Mouse (Mus musculus) T-helper 1 cell (primary cell): ENCODE data around the gene Hk2.
"Not testable (repeated sequence)": the region's sequence is repeated elsewhere in the genome, so short reads cannot be mapped to it uniquely, and the experiment has no call there.

Source experiments
- in situ Hi-C: fragments of 300-600 bp; cut with MboI, MseI; formaldehyde crosslinking; loops from one replicate; pipeline ENCODE4 v1.15.1; 2025; ENCODE audit warnings: high pct_unique_total_duplicates

Hk2 gene

DNA sequence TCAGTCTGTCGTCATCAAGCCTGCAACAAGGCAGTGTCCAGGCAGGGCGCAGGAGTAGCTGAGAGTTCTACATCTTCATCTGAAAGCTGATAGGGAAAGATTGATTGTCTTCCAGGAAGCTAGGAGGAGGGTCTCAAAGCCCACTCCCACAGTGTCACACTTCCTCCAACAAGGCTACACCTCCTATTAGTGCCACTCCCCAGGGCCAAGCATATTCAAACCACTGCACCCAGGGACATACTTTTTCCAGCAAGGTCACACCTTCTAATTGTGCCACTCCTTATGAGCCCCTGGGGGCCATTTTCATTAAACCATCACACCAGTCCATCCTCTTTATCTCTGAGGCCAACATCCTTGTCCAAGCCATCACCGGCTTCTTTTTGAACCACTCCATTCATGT is 77.5 kb downstream of the Hk2 start:
- in situ Hi-C loops: no loop called here

DNA sequence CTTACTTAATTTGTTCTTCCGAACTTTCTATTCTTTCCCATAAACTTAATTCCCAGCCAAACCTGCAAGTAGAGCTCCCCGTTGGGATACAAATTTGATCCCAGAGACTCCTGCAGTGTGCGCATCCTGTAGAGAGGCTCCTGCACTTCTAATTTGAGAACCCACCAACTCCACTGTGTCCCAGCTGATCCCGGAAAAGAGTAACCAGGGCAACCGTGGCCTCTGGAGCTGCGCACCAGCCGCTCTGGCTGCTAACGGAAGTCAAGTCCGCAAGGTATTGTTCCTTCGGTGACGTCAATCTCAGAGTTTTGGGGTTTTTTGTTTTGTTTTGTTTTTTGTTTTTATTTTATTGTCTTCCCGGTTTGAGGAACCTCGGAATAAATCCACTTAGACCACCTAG is 79.6 kb downstream of the Hk2 start:
- in situ Hi-C loops: loop anchor here (5.0 kb wide), 1 partner anchor 177 kb away; no protein-coding TSS in a partner anchor

DNA sequence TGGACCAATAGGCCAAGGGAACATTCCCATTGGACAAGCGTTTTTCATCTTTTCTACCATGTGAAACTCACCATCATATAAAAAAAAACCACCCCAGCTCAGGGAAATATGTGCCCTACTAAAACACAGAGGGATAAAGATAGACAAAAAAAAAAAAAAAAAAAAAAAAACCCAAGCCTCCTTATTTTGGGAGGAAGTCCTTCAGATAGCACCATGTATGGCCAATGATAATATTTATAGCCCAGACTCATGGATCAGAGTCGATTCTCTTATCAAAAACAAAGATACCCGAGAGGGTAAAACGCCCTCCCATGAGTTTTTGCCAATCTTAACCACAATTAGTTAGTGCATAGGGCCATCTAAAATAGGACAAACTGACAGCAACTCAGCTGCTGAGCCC is 84.8 kb downstream of the Hk2 start:
- in situ Hi-C loops: loop anchor here (5.0 kb wide), 1 partner anchor 277 kb away; no protein-coding TSS in a partner anchor

DNA sequence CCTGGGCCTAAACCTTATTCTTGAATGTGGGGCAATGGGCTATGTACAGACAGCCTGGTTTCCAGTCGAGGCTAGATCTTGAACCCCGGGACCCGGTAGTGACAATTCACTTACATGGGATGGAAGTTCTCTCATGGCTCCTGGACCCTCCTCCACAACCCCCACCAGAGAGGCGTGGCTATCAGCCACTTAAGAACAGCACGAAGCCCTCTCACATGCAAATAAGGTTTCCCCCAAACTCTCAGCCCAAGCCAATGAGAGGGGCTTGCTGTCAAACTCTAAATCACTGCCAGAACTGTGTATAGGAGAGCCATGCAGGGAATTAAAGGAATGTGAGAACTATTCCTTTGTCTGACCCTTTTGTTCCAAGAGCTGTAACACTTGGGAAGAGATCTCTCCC is 85.7 kb downstream of the Hk2 start:
- in situ Hi-C loops: loop anchor here (5.0 kb wide), 1 partner anchor 276 kb away; no protein-coding TSS in a partner anchor

GRCm38 (mm10) chr6:82684136-82684535 is 90.1 kb downstream of the Hk2 start:
- in situ Hi-C loops: no loop called here

DNA sequence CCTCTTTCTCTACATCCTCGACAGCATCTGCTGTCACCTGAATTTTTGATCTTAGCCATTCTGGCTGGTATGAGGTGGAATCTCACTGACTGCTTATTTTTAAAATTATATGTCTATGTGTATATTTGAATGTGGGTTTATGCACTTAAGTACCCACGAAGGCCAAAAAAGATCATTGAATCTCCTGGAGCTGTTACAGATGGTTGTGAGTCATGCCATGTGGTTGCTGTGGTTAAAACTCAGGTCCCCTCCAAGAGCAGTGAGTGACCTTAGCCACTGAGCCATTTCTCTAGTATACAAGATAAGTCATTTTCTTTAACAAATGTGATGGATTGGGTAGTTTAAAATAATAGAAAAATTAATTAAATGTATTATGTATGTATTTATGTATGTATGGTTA is 95.0 kb downstream of the Hk2 start:
- in situ Hi-C loops: not testable (repeated sequence)

DNA sequence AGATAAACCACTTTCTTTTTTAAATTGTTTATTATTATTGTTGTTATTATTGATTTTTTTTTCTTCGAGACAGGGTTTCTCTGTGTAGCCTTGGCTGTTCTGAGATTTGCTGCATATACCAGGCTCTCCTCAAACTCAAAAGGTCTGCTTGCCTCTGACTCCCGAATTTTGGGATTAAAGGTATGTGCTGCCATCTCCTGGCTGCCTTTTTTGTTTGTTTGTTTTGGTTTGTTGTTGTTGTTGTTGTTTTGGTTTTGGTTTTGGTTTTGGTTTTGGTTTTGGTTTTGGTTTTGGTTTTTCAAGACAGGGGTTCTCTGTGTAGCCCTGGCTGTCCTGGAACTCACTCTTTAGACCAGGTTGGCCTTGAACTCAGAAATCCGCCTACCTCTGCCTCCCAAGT is 96.6 kb downstream of the Hk2 start:
- in situ Hi-C loops: not testable (repeated sequence)
